Mouse (Mus musculus) frontal cortex, postnatal 14 days (tissue): Measurements from ENCODE around the gene Sntg2.

ENCODE experiments used
- DNase-seq, 2 experiments: peaks; one replicate each; pipeline ENCODE4 v3.0.0; 2022; ENCODE audit warnings: low spot score in 2 of 2

Gene Sntg2

GRCm38 (mm10) chr12:30372933-30373501 is at the start of gene Sntg2:
Gene Sntg2, minus strand, starts transcription at chr12:30373375.
- peak; percentile 54 to 68 for DNase-seq

GRCm38 (mm10) chr12:30416547-30416946 is 43.4 kb upstream of the Sntg2 start:
- no peak for DNase-seq

DNA sequence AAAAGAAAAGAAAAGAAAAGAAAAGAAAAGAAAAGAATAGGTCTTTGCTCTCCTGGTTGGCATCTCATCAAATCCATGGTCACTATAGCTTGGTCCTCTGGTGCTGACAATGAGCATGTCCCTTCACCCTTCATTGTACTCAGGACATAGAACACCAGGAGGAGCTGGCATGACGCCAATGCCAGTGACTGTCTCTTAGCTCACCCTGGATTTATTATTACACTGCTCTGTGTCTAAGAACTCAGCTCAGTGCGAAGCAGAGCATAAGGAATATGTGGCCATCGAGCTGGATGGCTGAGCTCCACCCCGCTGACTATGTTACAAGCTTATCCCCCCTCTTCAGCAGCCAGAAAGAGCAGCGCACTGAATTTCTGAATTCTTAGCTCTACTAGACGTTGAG is 42.8 kb upstream of the Sntg2 start:
- DNase-seq: no peak

- no peak for DNase-seq
Observed at GRCm38 (mm10) chr12:30402651-30403050, 29.5 kb upstream of the Sntg2 start.

DNA sequence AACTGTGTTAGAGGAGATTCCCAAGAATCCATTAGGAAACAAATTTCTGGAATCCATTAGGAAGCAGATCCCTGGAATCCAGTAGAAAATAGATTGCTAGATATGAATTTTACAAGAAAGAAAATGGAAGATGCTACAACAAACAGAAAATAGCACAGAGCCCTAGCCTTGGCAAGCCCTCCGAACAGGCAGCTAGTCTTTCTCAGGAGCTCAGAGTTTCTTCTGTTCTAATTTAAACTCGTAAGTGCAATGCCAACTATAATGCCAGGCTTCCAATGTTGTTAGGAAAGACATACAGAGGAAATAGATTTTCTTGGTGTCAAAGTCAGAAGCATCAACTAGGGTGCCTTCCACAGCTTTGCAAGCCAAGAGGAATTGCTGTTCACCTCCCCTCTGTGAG is 27.4 kb upstream of the Sntg2 start:
- no peak for DNase-seq

GRCm38 (mm10) chr12:30400114-30400513 is 26.9 kb upstream of the Sntg2 start:
- DNase-seq: no peak

- DNase-seq: no peak
Observed at GRCm38 (mm10) chr12:30372293-30372692, 882 bp downstream of the Sntg2 start.

DNA sequence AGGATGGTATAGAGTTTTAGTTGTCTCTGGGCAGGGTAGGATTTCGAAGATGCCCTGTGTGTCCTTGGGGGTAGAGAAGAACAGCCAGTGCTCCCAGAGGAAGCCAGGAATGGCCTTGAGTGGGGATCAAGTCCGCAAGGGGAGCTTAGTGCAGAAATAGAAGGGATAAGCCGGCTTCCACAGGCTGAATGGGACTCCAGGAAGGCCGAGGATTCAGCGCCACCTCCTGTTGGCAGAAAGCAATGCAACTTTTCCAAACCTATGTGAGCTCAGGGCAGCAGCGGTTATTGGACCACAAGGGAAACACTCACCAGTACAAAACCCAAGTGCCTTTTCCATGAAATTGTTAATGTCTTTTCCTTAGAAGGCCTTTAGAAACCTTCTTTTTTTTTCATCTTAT is 3.4 kb downstream of the Sntg2 start:
- peak; percentile 73 to 87 for DNase-seq

GRCm38 (mm10) chr12:30369141-30369540 is 4.0 kb downstream of the Sntg2 start:
- DNase-seq: no peak

GRCm38 (mm10) chr12:30362306-30362705 is 10.9 kb downstream of the Sntg2 start:
- no peak for DNase-seq

DNA sequence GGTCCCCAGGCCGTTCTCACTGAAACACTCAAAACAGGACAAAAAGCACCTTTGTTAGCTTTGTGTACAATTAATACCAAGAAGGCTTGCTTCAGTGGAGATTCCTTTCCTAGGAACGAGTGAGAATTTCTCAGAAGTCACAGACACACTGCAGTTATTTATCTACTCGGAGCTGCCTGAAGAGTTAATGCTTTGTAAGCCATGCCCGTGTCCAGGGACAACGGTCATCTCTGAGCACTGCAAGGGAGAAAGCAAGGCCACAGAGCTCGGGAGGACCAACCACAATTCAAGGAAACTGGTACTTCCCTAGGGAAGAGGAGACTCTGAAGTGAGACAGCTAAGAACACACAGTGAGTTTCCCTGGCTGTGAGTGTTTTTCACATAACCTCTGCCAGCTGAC is 15.5 kb downstream of the Sntg2 start:
- no peak for DNase-seq

DNA sequence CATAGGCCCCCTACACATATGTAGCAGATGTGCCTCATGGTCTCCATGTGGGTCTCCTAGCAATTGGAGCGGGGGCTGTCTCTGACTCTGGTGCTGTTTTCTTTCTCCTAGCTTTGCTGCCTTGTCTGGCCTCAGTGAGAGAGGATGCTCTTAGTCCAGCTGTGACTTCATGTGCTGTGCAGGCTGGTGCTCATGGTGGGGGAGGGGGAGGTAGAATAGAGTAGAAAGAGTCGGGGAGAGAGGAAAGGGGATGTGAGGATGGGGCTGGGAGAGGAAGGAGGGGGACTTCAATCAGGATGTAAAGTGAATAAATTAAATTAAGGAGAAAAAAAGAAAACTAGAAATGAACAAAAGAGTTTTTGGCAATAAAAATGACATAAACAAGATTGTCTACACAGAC is 20.8 kb downstream of the Sntg2 start:
- no peak for DNase-seq

GRCm38 (mm10) chr12:30348036-30348435 is 25.1 kb downstream of the Sntg2 start:
- no peak for DNase-seq

GRCm38 (mm10) chr12:30347284-30347683 is 25.9 kb downstream of the Sntg2 start:
- no peak for DNase-seq

DNA sequence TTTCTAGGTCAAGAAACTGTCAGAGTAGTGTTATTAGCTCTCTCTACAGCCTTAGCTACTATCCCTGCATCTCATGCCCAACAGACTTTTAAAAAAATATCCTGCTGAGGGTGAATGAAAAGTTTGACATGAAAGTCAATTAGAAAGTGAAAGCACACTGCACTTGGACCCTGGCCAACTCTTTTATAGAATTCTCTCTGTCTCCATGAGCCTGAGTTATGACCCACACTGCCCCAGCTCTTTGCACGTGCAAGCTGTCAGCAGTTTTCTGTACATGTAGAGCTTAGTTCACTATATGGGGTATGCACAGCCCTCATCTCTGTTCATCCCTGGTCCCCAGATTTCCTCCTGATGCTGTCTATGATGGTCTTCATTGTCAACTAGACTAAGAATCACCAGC is 28.4 kb downstream of the Sntg2 start:
- DNase-seq: no peak

DNA sequence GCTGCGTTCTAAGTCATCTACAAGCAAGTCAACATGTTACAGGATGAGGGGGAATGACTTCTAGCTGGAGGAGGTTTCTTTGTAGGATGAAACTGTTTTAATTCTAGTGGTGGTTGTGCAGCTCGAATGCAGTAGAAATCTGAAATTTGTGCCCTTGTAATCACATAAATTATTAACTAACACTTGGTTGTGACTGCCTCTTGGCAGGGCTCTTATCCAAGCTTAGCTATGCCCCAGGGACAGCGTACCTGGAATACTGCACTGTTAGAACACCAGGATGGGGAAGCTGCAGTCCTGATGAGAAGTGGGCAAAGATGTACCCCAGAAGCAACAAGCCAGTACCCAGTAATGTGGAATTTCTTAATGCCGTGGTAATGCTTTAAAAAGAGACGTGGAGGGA is 36.9 kb downstream of the Sntg2 start:
- no peak for DNase-seq

GRCm38 (mm10) chr12:30334502-30334901 is 38.7 kb downstream of the Sntg2 start:
- no peak for DNase-seq

- DNase-seq: no peak
Observed at GRCm38 (mm10) chr12:30317971-30318370, 55.2 kb downstream of the Sntg2 start.

GRCm38 (mm10) chr12:30313021-30313420 is 60.2 kb downstream of the Sntg2 start:
- DNase-seq: no peak

DNA sequence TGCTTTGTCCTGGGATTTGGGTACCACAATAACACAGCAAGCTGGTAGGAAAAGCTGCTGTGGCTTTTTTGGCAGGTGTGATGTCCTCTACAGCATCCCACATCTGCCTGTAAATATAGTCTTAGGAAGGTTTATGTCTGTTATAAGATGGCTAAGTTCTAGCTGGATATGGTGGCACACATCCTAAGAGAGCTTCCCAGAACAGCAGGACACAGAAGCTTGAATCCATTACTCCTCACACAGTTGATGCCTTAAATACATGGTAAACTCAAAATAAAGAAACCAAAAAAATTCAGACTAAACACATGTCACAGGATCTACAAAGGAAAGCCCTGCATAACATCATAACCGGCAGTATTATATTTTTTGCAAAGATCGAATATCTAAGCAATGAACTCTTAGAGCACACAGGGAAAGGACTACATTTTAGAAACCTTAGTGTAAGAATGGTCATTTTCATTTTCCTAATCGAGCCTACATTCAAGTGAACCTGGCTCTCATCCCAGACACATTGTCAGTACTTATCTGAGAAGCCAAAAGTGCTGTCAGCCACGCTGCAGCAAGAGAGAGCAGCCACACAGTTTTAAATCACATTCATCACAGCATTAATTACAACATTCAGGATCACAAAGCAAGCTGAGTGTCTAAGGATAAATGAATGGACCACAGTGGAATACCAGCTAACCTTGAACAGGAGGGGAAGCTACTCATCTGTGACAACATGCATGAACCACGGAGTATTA is 64.8 kb downstream of the Sntg2 start:
- no peak for DNase-seq

- no peak for DNase-seq
Observed at GRCm38 (mm10) chr12:30292724-30293560, 80.2 kb downstream of the Sntg2 start.

DNA sequence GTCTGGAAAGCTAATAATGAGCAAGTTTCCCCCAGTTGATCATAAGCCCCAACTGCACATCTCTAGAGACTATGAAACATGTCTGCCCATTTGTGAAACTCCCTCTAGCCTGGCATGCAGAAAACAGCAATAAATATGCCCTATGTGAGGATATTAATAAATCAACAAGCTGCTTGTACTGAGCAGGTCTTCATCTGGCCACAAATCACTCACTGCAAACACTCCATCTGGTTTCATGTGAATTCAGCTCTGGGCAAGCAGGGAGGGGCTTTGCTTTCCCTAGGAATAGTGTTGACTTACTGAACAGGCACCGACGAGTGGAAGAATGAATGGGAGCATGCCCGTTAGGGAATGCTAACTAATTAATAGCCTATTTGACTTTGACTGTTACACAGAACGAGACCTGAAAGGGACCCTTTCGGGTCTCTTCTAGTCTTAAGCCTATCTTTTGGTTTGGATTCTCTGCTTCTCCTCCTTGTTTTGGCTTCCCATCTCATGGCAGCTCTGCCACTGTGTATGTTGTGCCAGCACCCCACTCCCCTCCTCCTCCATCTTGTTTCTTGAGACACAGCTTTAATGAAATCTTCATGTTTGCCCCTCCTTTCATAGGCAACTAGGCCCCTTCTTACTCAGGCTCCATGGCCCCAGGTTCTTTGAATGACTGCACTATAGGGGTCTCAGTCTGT is 86.1 kb downstream of the Sntg2 start:
- DNase-seq: no peak
